Mouse (Mus musculus): ENCODE measurements around the gene Thrb.

Thrb gene

DNA sequence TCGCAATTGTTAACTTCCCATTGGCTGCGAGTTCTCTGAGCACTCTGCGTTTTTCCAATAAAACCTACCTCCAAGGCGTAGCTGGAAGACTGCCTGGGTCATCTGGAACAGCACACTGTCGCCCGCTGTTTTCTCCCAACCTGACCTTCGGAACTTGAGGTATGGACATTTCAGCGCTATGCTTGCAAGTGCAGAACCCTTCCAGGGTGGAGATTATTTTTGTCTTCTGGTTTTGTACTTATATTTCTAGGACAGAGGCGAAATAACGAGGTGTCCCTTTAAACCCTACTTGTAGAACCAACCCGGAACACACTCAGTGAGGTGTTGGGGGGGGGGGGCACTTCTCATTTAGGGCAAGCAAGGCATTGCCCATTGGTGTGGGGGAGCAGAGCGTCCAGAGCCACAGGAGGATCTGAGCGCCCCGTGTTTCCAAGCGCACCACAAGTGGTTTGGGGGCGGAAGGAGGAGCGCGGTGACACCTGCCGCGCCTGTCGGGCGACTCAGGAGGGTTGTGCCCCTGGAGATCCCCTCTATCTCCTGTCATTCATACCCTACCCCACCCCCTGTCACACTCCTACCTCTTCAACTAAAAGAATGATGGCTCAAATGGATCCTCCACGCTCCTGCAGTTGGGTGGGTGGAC lies at the start of gene Thrb:
Gene Thrb (plus strand): TSS at position 576 of the 643 bp plus-strand sequence.
- in situ Hi-C loops (cut with MboI, MseI) = loop anchor here (10.0 kb wide), 1 partner anchor 515 kb away; no protein-coding TSS in a partner anchor

DNA sequence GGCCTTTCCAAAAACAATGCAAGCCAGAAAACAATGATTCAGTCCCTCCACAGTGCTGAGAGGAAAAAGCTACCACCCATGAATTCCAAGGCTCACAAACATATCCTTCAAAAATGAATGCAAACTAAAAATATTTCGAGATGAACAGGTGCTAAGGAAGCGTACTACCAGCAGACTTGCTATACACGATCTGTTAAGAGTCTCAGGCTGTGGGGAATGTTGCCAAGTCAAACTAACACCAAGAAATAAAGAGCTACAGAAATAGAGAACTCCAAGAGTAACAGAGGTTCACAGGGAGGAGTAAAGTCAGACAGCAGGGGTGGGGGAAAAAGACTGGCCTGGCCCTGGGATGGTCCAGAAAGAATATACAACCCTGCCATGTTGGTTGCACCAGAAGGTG lies 38.4 kb upstream of the Thrb start:
- in situ Hi-C loops (cut with MboI, MseI) = no loop called here

DNA sequence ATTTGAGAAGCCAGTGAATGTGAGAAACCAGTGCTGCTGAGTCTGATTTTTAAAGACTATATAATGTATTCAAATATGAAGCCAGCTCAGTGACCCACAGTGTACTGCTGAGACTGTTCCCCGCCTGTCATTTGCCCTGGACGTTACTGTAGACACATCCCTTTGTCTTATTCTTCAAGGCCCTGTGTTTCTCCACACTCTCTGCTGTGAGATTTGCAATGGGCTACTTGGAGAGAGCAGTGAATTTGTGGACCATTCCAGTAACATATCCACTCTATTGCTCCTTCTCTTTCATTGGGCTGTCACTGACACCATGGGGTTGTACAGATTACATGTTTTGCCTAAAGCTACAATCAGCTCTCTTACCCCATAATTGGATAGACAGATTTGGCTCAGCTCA lies 36.1 kb upstream of the Thrb start:
- in situ Hi-C loops (cut with MboI, MseI) = no loop called here

DNA sequence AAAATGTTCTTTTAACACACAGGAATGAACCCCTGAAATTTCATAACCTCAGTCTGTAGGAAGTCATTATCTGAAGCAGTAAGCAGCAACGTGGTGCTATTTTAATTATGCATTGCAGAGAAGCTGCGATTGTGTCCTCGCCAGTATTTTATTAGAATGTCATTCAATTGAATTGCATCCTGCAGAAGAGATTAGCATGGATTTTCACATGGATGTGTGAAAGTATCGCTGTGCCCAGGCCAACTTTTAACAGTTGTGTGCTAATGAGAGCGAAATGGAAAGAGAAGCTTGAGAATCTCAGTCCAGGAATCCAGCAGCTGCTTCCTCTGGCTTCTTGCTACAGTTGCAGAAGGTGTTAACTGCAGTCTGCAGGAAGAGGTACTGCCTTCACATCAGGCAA lies 30.8 kb upstream of the Thrb start:
- in situ Hi-C loops (cut with MboI, MseI) = no loop called here

DNA sequence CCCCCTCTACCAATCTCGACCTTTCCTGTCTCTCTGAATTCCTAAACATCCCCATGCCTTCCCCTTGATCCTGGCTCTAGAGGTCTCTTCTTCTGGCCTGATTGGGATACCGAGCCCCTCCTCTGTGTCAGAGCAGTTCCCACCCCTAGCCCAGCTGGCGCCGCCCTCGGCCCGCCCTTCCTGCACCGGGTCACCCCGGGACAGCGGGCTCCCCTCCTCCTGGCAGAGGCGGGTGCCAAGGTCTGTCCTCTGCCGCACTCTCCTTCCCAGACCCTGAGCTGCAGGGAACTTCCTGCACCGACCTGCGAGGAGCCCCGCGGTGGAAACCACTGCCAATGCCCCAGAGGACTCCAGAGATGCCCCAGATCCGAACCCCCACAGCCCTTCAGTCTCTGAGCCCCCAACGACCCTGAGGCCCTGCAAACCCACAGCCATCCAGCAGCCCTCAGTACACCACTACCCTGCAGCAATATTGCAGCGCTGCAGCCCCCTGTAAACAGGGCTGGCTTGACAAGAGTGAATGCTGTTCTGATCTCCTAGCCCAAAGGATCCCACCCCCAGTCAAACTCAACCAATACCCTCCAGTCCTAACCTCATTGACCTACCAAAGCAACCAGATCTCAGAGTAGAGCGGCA lies 27.1 kb upstream of the Thrb start:
- in situ Hi-C loops (cut with MboI, MseI) = no loop called here

DNA sequence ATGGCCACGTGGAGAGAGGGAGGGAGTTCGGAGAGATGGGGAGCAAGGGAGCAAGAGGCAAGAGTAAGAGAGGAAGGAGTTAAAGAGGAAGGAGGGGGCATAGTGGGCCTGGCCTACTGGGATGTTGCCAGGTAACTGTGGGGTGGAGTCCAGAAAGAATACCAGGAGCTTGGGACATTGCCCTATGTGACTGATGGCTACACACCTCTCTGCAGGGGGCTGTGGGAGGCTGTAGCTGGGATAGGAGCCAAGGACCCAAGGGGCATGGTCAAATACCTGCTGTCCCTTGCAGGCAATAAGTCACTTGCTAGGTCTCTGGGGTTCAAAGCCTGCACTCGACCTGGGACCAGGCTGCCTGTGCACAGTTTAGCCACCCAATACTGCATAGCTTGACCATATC lies 23.1 kb upstream of the Thrb start:
- in situ Hi-C loops (cut with MboI, MseI) = no loop called here

DNA sequence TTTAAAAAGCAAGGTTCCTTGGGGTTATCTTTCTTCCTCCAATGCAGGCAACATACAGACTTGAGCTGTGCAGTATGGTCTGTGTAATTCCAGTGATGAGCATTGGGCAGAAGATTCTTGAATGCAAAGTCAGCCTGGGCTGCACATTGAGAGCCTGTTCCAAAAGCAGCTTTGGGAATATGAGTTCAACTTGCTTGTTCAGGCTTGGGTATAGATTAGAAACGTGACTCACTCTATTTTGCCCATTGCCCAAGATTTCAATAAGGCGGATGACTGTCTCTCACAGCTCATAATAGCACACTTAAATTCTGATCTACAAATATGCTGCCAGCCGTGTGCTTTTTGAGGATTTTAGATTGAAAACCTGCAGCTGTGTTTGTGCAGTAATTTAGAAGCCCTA lies 18.3 kb upstream of the Thrb start:
- in situ Hi-C loops (cut with MboI, MseI) = no loop called here

DNA sequence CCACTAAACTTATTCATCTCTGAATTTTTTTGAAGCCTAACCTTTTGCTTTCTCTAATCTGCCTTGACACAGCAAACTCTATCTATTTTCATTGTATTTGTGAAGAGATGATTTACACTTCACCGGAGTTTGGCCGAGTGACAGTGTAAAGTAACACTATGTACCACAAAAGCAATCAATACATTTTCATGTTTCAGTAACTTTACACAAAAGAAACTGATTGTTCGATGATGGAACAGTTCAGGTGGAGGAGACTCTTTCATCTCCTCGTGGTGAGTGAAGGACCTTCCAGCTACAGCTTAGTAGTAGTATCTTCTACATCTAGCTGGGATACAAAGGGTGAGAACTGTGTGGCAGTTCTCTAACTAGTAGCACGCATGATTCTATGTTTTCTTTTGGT lies 5.0 kb upstream of the Thrb start:
- in situ Hi-C loops (cut with MboI, MseI) = no loop called here

DNA sequence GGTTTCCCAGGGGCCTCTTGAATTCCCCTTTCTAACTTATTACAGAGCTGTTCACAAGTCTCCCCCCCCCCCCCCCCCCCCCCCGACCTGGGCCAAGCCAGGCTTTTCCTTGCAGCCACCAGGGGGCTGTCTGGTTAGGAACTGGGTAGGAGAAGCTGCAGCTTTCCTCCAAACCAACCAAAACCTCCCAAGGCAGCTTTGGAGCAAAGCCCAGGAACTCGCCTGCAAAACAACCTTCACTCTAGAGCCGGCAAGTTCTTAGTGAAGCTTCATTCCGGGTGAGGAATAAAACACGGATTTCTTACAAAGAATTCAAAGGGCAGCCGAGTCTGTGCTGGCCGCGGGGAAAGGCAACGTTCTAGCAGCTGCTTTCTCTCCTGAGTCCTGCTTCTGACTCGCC lies 1.0 kb upstream of the Thrb start:
- in situ Hi-C loops (cut with MboI, MseI) = no loop called here

DNA sequence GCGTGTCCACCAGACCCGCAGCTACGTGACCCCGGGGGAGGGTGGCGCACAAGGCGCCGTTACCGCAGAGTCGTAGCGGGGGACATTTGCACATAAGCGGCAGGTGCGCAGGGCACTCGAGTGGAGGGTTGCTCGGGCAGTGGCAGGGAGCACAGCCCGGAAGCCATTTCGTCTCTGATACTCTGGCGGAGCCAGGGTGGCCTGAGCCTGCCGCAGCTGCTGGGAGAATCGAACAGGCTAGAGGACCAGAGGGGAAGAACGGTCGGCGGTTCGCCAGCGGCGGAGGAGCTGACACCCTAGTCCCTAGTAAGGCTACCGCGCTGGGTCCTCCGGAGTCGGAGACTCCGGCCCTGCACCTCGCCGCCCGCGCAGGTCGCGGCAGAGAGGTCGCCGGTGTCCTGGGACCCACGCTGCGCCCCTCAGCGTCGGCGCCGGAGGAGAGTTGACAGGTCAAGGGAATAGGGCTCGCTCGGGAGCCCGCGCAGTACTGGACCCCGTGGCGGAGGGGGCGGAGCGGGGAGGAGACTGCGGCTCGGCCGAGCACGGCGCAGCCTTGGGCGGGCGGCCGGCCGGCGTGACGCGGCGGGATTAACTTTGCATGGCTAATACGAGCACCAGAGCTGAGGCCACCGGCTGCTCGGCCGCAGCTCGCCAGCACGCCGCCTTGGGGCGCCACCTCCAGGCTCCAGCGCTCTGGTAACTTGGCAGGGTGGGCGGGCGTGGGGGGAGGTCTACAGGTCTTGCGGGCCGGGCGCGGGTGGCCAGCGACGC lies 453 bp downstream of the Thrb start:
- in situ Hi-C loops (cut with MboI, MseI) = loop anchor here (10.0 kb wide), 1 partner anchor 514 kb away; no protein-coding TSS in a partner anchor

DNA sequence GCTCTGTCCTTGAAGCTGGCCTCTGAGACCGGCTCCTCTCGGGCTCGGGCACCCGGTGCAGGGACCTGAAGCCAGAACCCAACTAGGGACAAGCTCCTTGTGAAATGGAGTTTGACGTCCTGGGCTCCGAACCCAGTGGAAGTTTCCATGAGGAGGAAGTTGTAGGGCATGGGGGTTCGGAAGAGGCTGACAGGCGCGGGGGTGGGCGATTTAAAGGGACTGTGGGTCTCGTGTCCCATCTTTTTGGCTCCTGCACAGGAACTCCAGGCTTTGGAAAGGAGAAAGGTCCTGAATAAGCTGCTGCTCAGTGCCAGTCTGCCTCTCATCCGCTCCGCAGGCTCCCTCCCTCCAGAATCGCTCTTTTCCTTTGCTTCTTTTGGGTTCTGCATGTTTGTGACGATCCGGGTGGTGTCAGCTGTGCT lies 1.1 kb downstream of the Thrb start:
- in situ Hi-C loops (cut with MboI, MseI) = loop anchor here (10.0 kb wide), 1 partner anchor 514 kb away; no protein-coding TSS in a partner anchor

DNA sequence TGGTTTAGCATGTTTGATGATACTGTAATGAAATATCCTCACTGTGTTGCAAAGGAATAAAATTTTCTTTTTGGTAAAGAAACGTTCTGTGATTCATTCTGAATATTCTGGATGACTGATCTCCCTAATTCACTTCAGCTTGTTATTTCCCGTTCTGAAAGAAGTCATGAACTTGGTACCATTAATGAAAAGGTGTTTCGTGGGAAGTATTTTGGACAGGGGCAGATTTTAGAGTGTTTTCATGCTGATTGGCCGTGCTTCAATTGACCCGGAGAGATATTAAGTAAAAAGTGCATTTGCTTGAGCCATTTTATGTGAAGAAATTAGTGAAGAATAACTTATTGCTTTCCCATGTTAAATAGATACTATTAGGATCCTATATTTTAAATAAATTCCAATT lies 2.0 kb downstream of the Thrb start:
- in situ Hi-C loops (cut with MboI, MseI) = loop anchor here (10.0 kb wide), 1 partner anchor 513 kb away; no protein-coding TSS in a partner anchor

DNA sequence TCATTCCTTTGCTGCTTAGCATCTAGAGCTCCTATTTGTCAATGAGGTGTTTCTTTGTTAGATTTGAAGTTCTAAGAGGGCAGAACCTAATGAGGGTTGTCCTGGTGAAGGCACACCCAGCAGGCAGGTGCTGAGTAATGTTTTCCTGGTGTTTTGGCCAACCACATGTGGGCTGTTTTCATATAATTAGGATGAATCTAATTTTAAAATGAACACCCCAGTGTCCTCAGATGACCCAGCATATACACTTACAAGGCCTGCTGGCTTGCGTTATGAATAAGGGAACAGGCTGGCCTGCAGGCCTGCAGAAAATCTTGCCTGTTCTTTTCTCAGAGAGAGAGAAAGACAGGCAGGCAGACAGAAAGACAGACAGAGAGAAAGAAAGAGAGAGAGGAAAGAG lies 14.3 kb downstream of the Thrb start:
- in situ Hi-C loops (cut with MboI, MseI) = no loop called here

DNA sequence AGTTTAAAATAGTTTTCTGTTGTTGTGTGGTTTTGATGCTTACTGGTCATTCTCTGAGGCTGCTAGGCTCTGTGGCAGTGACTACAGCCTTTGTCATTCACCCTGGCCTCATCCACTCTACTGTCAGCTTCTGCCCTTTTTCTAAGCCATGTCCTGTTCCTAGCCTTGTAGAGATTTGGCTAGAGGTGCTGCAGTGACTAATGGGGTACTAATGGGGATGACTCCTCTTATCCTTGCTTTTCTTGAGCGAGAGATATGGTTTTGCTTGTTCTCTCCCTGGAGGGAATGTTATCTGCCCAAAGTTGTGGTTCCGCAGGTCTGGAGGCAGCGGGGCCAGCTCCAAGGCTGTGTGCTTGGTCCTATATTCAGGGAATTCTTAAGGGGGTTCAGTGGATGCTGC lies 15.2 kb downstream of the Thrb start:
- in situ Hi-C loops (cut with MboI, MseI) = no loop called here

DNA sequence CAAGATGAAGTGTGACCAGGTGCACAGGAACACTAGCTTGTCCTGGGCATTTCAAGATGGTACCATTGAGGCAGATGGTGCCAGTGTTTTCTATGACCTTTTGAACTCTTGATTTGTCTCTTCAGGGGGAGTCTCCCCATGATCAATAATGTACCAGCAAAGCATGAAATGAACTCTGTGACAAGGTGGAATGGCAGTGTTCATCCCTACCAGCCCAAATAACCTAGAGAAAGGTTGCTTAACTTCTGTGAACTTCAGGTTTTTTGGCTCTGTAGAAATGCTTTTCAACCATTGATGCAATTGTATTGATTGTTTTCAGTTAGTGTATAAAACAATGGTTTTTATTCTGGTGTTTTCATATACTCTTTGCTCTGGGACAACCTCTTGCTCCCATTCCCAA lies 21.4 kb downstream of the Thrb start:
- in situ Hi-C loops (cut with MboI, MseI) = no loop called here

DNA sequence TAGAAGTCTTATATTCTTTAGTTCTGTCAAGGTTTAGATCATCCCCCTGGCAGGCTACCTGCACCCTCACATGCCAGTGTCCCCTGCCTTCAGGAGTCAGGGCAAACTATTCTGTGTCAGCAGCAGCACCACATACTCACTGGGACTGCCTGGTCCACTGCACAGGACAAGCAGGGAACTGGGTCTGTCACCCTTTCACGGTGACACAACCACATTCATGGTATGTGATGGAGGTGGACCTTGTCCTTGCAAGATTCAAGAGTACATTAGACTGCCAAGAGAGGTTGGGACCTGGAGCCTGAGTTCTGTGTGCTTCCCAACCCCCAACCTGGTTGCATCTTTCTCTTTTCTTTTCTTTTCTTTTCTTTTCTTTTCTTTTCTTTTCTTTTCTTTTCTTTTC lies 24.8 kb downstream of the Thrb start:
- in situ Hi-C loops (cut with MboI, MseI) = no loop called here

DNA sequence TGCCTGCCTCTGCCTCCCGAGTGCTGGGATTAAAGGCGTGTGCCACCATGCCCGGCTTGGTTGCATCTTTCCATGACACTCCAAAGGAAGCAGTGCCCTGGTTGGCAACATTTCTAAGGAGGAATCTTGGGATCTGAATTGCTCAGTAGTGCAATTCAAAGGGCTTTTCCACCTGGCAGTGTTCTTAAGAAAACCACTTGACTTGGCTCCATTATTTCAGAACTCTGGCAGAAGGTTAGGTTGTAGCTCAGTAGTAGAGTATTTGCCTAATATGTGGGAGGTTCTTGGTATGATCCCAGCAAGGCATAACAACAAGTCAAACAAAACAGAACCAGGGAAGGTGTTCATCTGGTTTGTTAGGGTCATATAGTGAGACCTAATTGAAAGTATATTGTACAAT lies 25.4 kb downstream of the Thrb start:
- in situ Hi-C loops (cut with MboI, MseI) = no loop called here

DNA sequence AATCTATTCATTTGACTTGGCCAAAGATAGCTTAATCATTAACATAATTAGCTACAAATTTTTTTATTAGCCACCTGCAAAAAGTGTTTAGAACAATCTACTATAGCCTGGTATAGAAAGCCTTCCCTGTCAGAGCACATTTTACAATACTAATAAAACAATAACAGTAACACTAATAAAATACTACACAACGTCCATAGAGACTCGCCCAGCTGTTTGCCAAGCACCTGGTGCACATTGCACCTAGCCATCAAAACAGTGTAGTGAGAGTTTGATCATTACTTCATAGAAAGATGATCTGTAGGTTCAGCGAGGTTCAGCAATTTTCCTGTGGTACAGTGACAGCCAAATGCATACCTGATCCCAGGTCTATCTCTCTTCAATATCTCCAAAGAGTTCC lies 26.9 kb downstream of the Thrb start:
- in situ Hi-C loops (cut with MboI, MseI) = no loop called here

DNA sequence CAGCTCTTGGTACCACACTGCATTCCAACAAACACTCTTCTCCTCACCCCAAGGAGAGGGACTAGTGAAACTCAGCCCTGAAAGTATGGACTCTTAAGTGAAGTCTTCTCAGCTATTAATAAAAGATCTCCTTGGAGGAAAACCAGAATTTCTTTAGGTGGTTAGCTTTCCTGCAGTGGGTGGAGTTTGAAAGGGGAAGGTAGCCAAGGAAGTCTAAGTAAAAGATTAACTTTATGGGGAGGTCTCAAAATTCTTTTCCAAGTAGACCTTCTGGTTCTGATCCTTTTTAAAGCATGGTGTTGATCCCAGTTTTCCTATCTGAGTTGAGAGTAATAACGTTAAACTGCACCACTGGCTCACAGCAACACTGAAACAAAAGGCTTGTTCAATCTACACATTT lies 31.2 kb downstream of the Thrb start:
- in situ Hi-C loops (cut with MboI, MseI) = no loop called here

DNA sequence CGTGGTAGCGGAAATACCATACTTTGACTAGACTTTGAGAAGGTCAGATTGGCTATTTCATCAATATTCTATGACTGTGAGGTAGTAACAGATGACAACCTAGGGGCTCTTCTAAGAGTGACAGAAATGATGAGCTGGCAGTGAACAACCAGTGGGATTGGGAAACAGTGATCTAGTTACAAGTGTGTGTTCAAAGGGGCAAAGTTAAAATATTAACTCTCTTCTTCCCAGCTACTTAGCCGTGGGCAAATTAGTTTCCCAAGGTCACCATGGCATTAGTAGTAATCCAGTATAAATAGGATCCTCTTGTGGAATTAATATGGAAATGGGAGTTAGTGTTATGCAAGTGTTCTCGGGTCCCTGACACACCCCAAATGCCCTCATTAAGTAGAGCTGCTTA lies 35.5 kb downstream of the Thrb start:
- in situ Hi-C loops (cut with MboI, MseI) = no loop called here

DNA sequence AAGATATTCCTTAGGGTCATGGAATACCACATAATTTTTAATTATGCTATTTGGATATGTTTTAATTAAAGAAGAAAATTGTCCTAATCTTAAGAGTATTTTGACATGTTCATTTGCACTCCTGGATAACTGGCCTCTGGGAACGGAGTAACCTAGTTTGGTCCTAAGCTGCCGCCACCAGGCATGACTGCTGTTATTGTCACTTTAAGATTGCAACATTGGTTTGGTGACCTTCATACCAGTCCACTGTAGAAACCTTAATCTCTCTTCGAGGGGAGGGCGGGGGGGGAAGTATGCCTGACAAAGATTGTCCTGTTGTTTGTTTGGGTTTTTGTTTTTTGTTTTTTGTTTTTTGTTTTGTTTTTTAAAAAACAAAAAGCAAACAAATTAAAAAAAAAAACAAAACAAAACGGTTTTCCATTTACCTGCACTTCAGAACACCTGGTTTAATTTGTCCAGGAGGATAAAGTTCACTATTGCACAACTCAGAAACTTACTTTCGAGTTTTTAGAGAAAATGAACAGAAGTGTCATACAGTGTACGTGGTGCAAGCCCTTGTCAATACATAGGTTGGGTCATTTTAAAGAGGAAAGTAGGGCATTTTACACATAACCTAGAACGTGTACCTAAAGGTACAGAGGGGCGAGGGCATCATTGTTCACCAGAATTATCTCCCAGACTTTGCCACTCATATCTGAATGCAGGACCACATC lies 38.0 kb downstream of the Thrb start:
- in situ Hi-C loops (cut with MboI, MseI) = no loop called here

DNA sequence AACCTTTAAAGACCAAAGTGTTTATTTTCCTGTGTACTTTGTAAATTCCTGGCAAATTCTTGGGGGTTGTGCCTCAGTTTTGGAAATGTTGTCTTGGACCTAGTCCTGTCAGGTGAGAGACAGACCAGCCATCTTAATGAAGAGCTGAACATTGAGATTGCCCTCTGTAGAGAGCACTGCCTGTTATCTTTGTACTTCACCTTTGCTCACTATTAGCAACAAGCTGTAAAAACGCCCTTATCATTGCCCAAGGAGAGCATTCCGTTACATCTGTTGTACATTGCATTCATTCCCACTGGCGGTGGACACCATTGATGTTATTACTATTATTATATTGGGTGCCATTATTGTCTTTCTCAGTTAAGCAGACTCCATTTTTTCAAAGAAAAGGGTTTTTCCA lies 40.2 kb downstream of the Thrb start:
- in situ Hi-C loops (cut with MboI, MseI) = no loop called here

Data from regulatory T cell (primary cell).